Mouse (Mus musculus) cerebellum, postnatal 4 days (tissue): ENCODE measurements around the gene Mgrn1.

Experiments used
- DNase-seq, 2 experiments: peaks; one replicate each; pipeline ENCODE4 v3.0.0; 2022; ENCODE audit warnings: low spot score in 2 of 2, mixed read lengths in 1 of 2

Gene Mgrn1

GRCm38 (mm10) chr16:4907972-4908371, 21.9 kb downstream of the Mgrn1 start:
- no peak for DNase-seq

DNA sequence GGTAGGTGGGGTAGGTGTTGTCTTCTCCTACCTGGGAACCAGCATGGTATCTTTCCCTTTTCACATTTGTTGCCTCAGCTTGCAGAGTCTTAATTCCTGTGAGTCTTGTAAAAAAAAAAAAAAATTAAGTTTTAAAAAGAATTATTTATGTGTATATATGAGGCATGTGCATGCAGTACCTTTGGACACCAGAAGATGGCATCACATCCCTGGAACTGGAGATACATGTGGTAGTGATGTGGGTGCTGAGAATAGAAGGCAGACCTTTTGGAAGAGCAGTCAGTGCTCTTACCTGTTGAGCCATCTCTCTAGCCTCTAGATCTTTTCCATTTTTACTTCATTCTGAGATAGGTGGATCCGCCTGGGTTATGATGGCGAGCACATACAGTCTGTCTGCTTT, 23.7 kb downstream of the Mgrn1 start:
- no peak for DNase-seq

DNA sequence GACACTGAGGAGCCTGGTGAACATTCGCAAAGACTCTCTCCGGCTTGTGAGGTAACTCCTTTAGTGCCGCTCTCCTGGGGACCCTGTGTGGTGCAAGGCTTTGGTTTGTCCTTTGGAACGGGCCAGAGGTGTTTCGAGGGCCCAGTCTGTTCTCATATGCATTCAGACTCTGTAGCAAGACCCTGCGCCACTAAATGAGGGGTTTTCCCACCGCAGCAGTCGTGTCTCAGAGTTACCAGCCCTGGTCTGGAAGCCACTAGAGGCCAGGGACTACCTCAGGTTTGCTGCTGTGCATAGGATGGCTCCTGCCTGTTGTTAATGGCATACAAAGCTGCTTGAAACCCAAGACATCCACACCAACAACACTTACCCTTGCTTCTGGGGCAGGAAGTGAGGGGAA, 24.7 kb downstream of the Mgrn1 start:
- DNase-seq, result no peak

DNA sequence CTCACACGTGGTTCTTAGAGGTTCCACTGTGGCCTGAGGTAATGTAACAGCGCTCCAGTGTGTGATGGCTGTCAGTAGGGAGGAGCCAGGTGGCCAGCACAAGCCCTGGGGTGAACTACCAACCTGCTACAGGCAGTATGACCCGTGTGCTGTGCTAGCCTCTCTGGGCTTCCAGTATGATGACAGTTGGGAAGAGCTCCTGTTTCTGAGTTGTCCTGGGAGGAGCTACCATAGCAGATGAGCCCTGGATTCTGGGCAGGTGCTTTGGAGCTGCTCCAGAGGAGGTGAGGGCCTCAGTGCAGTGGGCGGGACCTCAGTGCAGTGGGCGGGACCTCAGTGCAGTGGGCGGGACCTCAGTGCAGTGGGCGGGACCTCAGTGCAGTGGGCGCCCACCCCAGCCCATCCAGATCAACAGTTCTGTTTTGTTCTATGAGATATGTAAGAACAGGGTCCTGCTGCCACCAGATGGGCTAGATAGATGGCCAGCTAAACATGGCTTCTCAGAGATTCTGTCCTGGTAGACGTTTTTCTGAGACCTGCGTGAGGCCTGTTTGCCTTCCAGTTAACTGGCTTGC, 26.1 kb downstream of the Mgrn1 start:
- no peak for DNase-seq

GRCm38 (mm10) chr16:4912907-4913782, 27.1 kb downstream of the Mgrn1 start:
- DNase-seq, result no peak

- DNase-seq, result peak; percentile 69 to 80
Observed at GRCm38 (mm10) chr16:4913783-4914735, 28.0 kb downstream of the Mgrn1 start.

DNA sequence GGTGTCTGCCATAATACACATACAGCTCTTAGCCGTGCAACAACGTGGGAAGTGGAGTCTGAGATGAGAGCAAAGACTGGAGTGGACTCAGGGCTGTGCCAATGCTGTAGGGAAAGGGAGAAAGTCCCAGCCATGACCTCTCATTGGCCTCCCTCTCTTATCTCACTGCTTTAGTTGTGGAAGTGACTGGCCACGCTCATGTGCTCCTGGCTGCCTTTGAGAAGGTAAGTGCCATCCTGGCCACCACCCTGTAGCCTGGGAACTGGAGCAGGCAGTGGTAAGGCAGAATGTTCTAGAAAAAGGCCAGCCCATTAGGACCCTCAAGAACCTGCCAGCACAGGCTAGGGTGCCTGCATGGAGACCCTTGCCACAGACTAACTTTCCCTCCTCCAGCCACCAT, 29.9 kb downstream of the Mgrn1 start:
- DNase-seq, result no peak

- DNase-seq, result no peak
Observed at GRCm38 (mm10) chr16:4916608-4917007, 30.6 kb downstream of the Mgrn1 start.

DNA sequence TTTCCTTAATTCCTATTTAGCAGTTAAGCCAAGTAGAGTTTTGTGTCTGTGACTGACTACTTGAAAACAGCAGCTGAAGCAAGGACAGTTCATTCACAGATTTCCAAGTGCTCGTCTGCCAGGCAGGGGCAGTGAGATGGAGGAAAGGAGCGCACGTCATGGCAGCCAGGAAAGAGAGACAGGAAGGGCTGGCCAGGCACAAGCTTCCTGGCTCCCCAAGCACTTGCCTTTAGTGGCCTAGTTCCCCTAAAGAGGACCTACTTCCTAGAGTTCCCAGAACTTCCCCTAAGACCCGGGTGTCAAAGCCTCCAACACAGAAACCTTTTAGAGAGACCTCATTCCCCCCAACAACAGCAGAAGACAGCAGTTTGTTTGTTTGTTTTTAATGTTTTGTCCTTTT, 34.5 kb downstream of the Mgrn1 start:
- DNase-seq, result no peak

DNA sequence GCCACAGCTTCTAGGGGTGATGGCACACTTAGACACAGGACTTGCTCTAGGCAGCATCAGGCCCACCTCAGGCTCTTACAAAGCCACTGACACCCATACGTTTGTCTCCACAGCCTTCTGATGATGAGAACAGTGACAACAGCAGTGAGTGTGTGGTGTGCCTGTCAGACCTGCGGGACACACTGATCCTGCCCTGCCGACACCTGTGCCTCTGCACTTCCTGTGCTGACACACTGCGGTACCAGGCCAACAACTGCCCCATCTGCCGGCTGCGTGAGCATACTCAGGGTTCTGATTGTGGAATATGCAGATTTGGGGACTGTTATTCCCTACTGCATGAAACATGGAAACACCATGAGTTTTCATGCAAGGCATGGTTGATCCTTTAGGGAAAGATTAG, 36.4 kb downstream of the Mgrn1 start:
- DNase-seq, result no peak

GRCm38 (mm10) chr16:4923996-4924395, 37.9 kb downstream of the Mgrn1 start:
- no peak for DNase-seq

- DNase-seq, result no peak
Observed at GRCm38 (mm10) chr16:4927967-4928366, 41.9 kb downstream of the Mgrn1 start.

GRCm38 (mm10) chr16:4928474-4928873, 42.4 kb downstream of the Mgrn1 start:
- no peak for DNase-seq

- DNase-seq, result no peak
Observed at GRCm38 (mm10) chr16:4932429-4932828, 46.4 kb downstream of the Mgrn1 start.

DNA sequence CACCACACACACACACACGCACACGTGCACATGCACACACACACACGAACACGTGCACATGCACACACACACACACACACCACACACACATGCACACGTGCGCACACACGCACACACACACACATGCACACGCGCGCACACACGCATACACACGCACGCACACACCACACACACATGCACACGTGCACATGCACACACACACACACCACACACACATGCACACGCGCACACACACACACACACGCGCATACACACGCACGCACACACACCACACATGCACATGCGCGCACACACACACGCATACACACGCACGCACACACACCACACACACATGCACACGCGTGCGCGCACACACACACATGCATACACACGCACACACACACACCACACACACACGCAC, 49.4 kb downstream of the Mgrn1 start:
- no peak for DNase-seq

GRCm38 (mm10) chr16:4935931-4936703, 50.1 kb downstream of the Mgrn1 start:
- DNase-seq, result no peak

DNA sequence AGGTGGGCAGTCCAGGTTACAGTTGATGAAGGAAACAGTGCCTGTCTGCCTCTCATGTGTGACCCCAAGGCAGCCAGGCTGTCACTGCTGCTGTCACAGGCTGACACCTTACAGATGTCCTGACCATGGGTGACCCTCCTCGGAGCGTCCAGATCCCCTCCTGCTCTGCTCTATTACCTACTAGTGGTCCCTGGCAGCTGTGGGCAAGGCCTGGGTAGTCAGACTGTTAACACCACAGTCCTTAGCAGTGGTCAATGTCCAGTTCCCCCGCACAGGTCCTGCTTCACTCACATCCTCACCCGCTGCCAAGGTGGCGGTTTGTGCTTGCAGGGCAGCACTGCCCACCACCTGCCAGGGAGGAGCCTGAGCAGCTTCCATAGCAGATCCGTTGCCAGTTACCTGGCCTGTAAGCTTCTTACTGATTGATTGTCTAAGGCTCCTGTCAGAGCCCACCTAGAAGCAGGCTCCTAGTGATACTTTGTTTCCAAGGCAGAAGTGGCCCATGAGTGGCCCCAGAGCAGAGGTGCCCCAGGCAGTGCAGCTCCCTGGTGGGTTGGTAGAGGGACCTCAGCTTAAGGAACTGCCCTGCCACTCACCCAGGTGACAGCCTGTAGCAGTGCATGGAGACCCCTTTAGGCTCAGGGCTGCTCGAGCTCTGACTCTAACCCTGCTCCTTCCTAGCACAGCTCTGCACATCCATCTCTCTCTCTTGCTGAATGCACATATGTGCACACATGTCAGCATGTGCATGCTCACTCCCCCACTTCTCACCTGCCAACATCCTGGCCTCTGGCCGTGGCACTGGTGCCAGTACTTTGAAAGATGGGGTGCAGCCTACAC, 51.5 kb downstream of the Mgrn1 start:
- no peak for DNase-seq

- no peak for DNase-seq
Observed at GRCm38 (mm10) chr16:4938461-4938860, 52.4 kb downstream of the Mgrn1 start, which contains the start of gene Nudt16l1. Gene Nudt16l1 (plus strand): TSS chr16:4938761.

DNA sequence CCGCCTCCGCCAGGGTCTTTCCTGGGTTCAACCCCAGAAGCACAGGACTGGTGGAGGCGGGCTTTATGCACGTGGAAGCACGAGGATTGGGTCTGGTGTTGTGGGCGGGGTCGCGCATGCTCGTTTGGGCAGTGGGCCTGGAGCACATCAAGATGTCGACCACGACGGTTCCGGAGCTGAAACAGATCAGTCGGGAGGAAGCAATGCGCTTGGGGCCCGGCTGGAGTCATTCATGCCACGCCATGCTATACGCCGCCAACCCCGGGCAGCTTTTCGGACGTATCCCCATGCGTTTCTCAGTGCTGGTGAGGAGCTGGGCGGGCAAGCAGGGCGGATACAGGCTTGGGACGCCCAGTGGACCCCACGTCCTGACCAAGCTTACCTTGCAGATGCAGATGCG, 52.9 kb downstream of the Mgrn1 start:
- peak; percentile 90 to 94 for DNase-seq

GRCm38 (mm10) chr16:4939412-4939811, 53.4 kb downstream of the Mgrn1 start:
- no peak for DNase-seq
